Mouse (Mus musculus): ENCODE measurements around the gene Frg2f1. TPM values are rescaled to one million over a fixed set of nuclear protein-coding genes. Genes with fewer than 3 reads are reported as not detected.
A peak's percentile ranks its signal among the peaks of the same experiment; 100 is the strongest.

Frg2f1 gene
- polyA plus RNA-seq, 1 experiment, result 7.6 TPM

DNA sequence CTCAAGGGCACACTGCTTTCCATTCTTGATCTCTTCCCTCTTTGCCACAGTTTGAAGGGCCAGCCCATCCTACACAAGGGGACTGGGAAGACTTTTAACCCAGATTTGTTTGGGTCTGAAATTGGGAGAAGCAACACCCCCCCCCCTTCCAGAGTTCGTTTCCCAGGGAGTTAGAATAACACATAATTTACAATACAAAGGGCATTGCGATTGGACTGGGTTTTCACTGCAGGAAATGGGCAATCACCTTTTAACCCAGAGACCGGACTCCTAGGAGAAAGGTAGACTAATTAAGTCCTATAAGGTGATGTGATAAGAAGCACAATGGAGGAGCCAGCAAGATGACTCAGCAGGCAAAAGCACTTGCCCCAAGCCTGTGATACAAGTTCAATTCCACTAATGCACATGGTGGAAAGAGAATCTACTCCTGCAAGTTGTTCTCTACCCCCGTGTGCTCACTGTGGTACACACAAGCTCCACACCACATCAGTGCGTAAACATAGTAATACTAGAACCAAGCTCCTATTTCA lies 40.9 kb downstream of the Frg2f1 start:
- Histone ChIP-seq H3K27me3 (replicated peaks; ENCODE audit: control insufficient read depth, insufficient read depth, low read length) (no peaks in the 10 kb centered on the region; the same call in 1 of the 2 replicates), H3K36me3 (ENCODE audit: control insufficient read depth, insufficient read depth, low read length) (no peaks in the 10 kb centered on the region), H3K27ac (ENCODE audit: insufficient read depth, low read depth, low read length) (no peak overlapping the region), H3K4me1 (ENCODE audit: control insufficient read depth, insufficient read depth, low read length) (no peaks in the 10 kb centered on the region), H3K4me3 (ENCODE audit: insufficient read depth, low read depth, low read length) (no peak overlapping the region)
- TF ChIP-seq CTCF (conservative IDR thresholded peaks at IDR 0.05; ENCODE audit: insufficient read depth, insufficient read length, low read depth, low read length), result no peak
- no peak for TF ChIP-seq POLR2A (IDR thresholded peaks at IDR 0.05; ENCODE audit: low read depth, low read length)
- no peak for DNase-seq
- 48% methylated on average over 5 of the region's 5 CpGs for WGBS

DNA sequence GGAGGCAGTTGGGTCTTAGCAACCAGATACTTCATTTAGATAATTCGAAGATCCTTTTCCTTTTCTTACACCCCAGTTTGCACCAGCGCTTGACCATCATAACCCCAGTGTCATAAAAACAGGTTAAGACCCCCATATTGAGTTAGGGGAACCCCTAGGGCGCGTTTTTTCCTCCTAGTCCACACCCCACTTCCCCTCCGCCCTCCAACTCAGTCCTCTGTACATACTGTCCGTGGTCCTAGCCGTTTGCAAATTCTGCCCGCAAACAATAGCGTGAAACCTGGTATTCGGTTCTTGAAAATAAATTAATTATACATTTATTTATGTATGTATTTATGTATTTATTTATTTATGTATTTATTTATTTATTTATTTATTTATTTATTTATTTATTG lies 46.4 kb downstream of the Frg2f1 start:
- no peaks in the 10 kb centered on the region for H3K27me3 ChIP-seq (replicated peaks; ENCODE audit: control insufficient read depth, insufficient read depth, low read length)
- no peaks in the 10 kb centered on the region for H3K36me3 ChIP-seq (ENCODE audit: control insufficient read depth, insufficient read depth, low read length)
- peak overlapping the region; percentile 65 for H3K4me3 ChIP-seq (ENCODE audit: insufficient read depth, low read depth, low read length)
- no peak for DNase-seq
- no peaks in the 10 kb centered on the region for H3K4me1 ChIP-seq (ENCODE audit: control insufficient read depth, insufficient read depth, low read length)
- H3K27ac ChIP-seq (ENCODE audit: insufficient read depth, low read depth, low read length), result no peak overlapping the region
- WGBS, result 65% methylated on average over 10 of the region's 10 CpGs
- no peak for TF ChIP-seq POLR2A (IDR thresholded peaks at IDR 0.05; ENCODE audit: low read depth, low read length)
- TF ChIP-seq CTCF (conservative IDR thresholded peaks at IDR 0.05; ENCODE audit: insufficient read depth, insufficient read length, low read depth, low read length), result no peak

DNA sequence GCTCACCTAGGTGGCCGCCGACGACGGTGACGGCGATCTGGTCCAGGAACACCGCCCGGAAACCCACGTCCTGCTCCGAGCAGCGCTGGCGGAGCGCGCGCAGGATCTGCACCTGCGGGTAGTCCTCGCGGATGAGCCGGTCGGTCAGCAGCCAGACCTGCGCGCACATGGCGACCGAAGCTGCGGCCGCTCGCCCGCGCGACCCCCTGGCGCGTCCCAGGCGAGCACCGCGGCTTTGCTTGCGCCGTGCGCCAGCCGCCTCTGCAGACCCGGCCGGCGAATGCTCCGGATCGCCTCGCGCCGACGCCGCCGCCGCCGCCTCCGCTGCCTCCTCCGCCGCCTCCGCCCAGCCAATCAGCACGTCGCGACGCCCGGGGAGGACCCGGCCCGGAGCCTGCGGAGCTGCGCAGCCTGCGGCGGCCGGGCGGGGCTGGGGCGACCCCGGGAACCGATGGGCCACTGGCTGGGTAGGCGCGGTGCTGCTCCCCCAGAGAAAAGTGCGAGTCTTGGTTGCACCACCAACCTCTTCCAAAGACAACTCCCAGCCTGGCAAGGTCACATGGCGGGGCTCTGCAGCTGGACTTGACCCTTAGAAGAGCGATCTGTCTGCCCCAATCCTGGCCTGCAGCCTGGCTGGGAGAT lies 46.9 kb downstream of the Frg2f1 start, which contains the start of gene Rimkla:
Rimkla (minus strand) TSS at position 338 of the 642 bp plus-strand sequence.
- Histone ChIP-seq H3K36me3 (ENCODE audit: control insufficient read depth, insufficient read depth, low read length) (no peaks in the 10 kb centered on the region), H3K4me1 (ENCODE audit: control insufficient read depth, insufficient read depth, low read length) (no peaks in the 10 kb centered on the region), H3K27ac (ENCODE audit: insufficient read depth, low read depth, low read length) (no peak within 1 kb of the TSS), H3K27me3 (replicated peaks; ENCODE audit: control insufficient read depth, insufficient read depth, low read length) (no peaks in the 10 kb centered on the region), H3K4me3 (ENCODE audit: insufficient read depth, low read depth, low read length) (peak within 1 kb of the TSS; percentile 65)
- WGBS, result 2% methylated on average over 77 of the region's 77 CpGs
- peak; percentile 72 for DNase-seq
- TF ChIP-seq CTCF (conservative IDR thresholded peaks at IDR 0.05; ENCODE audit: insufficient read depth, insufficient read length, low read depth, low read length) (no peak), POLR2A (IDR thresholded peaks at IDR 0.05; ENCODE audit: low read depth, low read length) (no peak)

DNA sequence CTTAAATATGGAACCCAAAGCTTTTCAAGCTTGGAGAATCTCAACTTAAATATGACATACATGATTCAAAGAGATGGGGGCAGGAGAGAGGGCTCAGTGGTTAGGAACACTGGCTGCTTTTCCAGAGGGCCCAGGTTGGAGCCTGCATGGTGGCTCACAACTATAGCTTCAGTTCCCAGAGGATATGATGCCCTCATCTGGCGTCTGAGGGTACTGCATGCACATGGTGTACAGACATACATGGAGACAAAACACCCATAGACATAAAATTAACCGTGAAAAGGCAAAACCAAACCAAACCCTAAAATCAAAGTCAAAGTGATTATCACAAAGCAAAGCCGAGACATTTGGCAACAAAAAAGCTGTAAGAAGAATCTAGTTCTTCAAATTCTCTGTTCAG lies 48.5 kb downstream of the Frg2f1 start:
- Histone ChIP-seq H3K36me3 (ENCODE audit: control insufficient read depth, insufficient read depth, low read length) (no peaks in the 10 kb centered on the region), H3K27ac (ENCODE audit: insufficient read depth, low read depth, low read length) (no peak overlapping the region), H3K27me3 (replicated peaks; ENCODE audit: control insufficient read depth, insufficient read depth, low read length) (no peaks in the 10 kb centered on the region), H3K4me1 (ENCODE audit: control insufficient read depth, insufficient read depth, low read length) (no peaks in the 10 kb centered on the region), H3K4me3 (ENCODE audit: insufficient read depth, low read depth, low read length) (no peak overlapping the region)
- DNase-seq, result peak; percentile 17
- no peak for TF ChIP-seq POLR2A (IDR thresholded peaks at IDR 0.05; ENCODE audit: low read depth, low read length)
- peak; percentile 29; the same call in 1 of the 2 replicates for TF ChIP-seq CTCF (conservative IDR thresholded peaks at IDR 0.05; ENCODE audit: insufficient read depth, insufficient read length, low read depth, low read length)
- 78% methylated on average over 3 of the region's 3 CpGs for WGBS

DNA sequence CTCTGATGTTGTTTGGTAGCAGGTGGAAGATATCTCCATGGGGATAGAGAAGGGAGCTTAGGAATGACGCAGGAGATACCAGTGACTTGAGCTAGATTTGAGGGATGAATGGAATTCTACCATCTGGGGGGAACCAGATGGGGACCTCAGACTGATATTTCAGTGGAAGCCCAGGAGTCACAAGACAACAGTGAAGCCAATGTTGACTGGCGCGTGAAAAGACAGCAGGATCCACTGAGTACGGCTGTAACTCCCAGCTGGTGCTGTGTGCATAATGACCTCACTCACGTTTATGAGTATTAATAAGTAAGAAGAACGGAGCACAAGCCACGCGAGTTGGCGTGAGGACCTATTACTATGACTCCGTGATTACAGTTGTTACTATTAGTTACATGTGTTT lies 49.7 kb downstream of the Frg2f1 start:
- TF ChIP-seq POLR2A (IDR thresholded peaks at IDR 0.05; ENCODE audit: low read depth, low read length) (no peak), CTCF (conservative IDR thresholded peaks at IDR 0.05; ENCODE audit: insufficient read depth, insufficient read length, low read depth, low read length) (no peak)

DNA sequence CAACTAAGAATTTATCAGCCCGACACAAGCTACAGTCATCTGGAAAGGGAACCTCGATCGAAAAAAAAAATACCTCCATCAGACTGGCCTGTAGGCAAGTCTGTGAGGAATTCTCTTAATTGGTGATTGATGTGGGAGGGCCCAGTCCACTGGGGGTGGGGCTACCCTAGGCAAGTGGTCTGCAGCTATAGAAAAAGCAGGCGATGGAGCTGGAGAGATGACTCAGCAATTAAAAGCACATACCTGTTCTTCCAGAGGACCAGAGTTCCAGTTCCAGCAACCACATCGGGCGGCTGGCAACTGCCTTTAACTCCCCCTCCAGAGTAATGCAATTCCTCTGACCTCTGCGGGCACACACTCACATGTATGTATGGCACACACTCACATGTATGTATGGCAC lies 54.4 kb downstream of the Frg2f1 start:
- no peak for DNase-seq
- TF ChIP-seq CTCF (conservative IDR thresholded peaks at IDR 0.05; ENCODE audit: insufficient read depth, insufficient read length, low read depth, low read length), result no peak
- TF ChIP-seq POLR2A (IDR thresholded peaks at IDR 0.05; ENCODE audit: low read depth, low read length), result no peak
- Histone ChIP-seq H3K4me3 (ENCODE audit: insufficient read depth, low read depth, low read length) (no peak overlapping the region), H3K36me3 (ENCODE audit: control insufficient read depth, insufficient read depth, low read length) (no peaks in the 10 kb centered on the region), H3K27ac (ENCODE audit: insufficient read depth, low read depth, low read length) (no peak overlapping the region), H3K4me1 (ENCODE audit: control insufficient read depth, insufficient read depth, low read length) (no peaks in the 10 kb centered on the region), H3K27me3 (replicated peaks; ENCODE audit: control insufficient read depth, insufficient read depth, low read length) (no peaks in the 10 kb centered on the region)
- 70% methylated on average over 7 of the region's 7 CpGs for WGBS

More for the DNA sequence above, 49.7 kb downstream of the Frg2f1 start:
- Histone ChIP-seq H3K36me3 (ENCODE audit: control insufficient read depth, insufficient read depth, low read length) (no peaks in the 10 kb centered on the region), H3K4me1 (ENCODE audit: control insufficient read depth, insufficient read depth, low read length) (no peaks in the 10 kb centered on the region), H3K27ac (ENCODE audit: insufficient read depth, low read depth, low read length) (no peak overlapping the region), H3K27me3 (replicated peaks; ENCODE audit: control insufficient read depth, insufficient read depth, low read length) (no peaks in the 10 kb centered on the region), H3K4me3 (ENCODE audit: insufficient read depth, low read depth, low read length) (no peak overlapping the region)
- WGBS, result 94% methylated on average over 10 of the region's 10 CpGs
- no peak for DNase-seq

DNA sequence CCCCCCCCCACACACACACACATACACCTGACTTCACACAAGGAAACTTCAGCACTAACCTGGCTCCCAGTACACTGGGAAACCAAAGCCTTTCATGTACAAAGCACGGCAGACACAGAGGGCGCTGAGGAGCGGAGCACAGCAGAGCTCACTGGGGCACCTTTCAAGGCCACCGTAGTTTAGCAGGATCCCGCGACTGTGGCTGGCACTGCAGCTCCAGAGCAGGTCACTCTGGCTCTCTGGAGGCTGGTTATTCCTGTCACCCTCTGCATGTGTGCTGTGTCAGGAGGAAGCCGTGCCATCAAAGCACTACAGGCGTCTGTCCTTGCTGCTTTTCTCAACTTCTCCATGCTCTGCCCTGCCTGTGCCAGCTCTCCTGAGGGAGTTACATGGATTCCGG lies 56.3 kb downstream of the Frg2f1 start:
- 68% methylated on average over 9 of the region's 9 CpGs for WGBS
- no peak overlapping the region for H3K4me3 ChIP-seq (ENCODE audit: insufficient read depth, low read depth, low read length)
- no peak overlapping the region for H3K27ac ChIP-seq (ENCODE audit: insufficient read depth, low read depth, low read length)
- no peaks in the 10 kb centered on the region for H3K36me3 ChIP-seq (ENCODE audit: control insufficient read depth, insufficient read depth, low read length)
- no peak for DNase-seq
- no peaks in the 10 kb centered on the region for H3K4me1 ChIP-seq (ENCODE audit: control insufficient read depth, insufficient read depth, low read length)
- H3K27me3 ChIP-seq (replicated peaks; ENCODE audit: control insufficient read depth, insufficient read depth, low read length), result no peaks in the 10 kb centered on the region
- no peak for TF ChIP-seq POLR2A (IDR thresholded peaks at IDR 0.05; ENCODE audit: low read depth, low read length)
- TF ChIP-seq CTCF (conservative IDR thresholded peaks at IDR 0.05; ENCODE audit: insufficient read depth, insufficient read length, low read depth, low read length), result no peak

Other genes with a start within 250 kb of the Frg2f1 start
- 202 and 242 TPM in 2 replicates for gene Ybx1, start 244.9 kb downstream of the Frg2f1 start, polyA plus RNA-seq (2012; rRNA removed)
- 7.1 and 11.2 TPM in 2 replicates for gene Ppih, start 219.0 kb downstream of the Frg2f1 start, polyA plus RNA-seq (2012; rRNA removed)
- 2.0 and 2.9 TPM in 2 replicates for gene Ccdc30, start 124.0 kb downstream of the Frg2f1 start, polyA plus RNA-seq (2012; rRNA removed)
- gene Ppcs, start 117.1 kb downstream of the Frg2f1 start, polyA plus RNA-seq (2012; rRNA removed), result 27.8 and 28.5 TPM in 2 replicates
- gene Zmynd12, start 116.7 kb downstream of the Frg2f1 start, polyA plus RNA-seq (2012; rRNA removed), result 1.9 and 3.5 TPM in 2 replicates
- gene Rimkla, start 46.9 kb downstream of the Frg2f1 start, polyA plus RNA-seq (2012; rRNA removed), result 0.52 and 0.58 TPM in 2 replicates
- gene Foxj3, start 2.5 kb downstream of the Frg2f1 start, polyA plus RNA-seq (2012; rRNA removed), result 16.5 and 19.1 TPM in 2 replicates
- 13.1 and 14.8 TPM in 2 replicates for gene Guca2a, start 98.2 kb upstream of the Frg2f1 start, polyA plus RNA-seq (2012; rRNA removed)
- gene Guca2b, start 119.4 kb upstream of the Frg2f1 start, polyA plus RNA-seq (2012; rRNA removed), result 819 and 823 TPM in 2 replicates
- gene Hivep3, start 194.3 kb upstream of the Frg2f1 start, polyA plus RNA-seq (2012; rRNA removed), result 4.8 and 5.8 TPM in 2 replicates